Mouse (Mus musculus): ENCODE measurements around the gene Aplnr.

Aplnr gene

GRCm38 (mm10) chr2:85187582-85188151 is 51.6 kb downstream of the Aplnr start:
- DNase-seq (ENCODE audit: low read depth, low spot score) = no peak
